Mouse (Mus musculus) limb, embryonic 12.5 days (tissue): ENCODE measurements around the gene Igf2bp2. TPM values are rescaled to one million over a fixed set of nuclear protein-coding genes. Genes with fewer than 3 reads are reported as not detected.

Experiments used
- ATAC-seq: fragments of 200-750 bp; cut with Nextera tagmentation; 2 replicates; pipeline ENCODE4 v1.8.0; 2017; ENCODE audit warnings: low read depth, moderate TSS enrichment; ENCODE audit not compliant: insufficient number of reproducible peaks, insufficient read depth, low FRiP score, low TSS enrichment
- H3K27ac ChIP-seq: fragments of 300-500 bp; sonication (generic); 2 replicates; pipeline ENCODE4 v1.5.1; 2016; ENCODE audit warnings: mild to moderate bottlenecking, moderate library complexity
- H3K27me3 ChIP-seq: fragments of 300-500 bp; sonication (generic); 2 replicates; pipeline ENCODE4 v1.6.1; 2016; ENCODE audit warnings: mild to moderate bottlenecking, moderate library complexity
- H3K36me3 ChIP-seq: fragments of 300-500 bp; sonication (generic); 2 replicates; pipeline ENCODE4 v1.6.1; 2016; ENCODE audit warnings: mild to moderate bottlenecking, moderate library complexity
- H3K4me1 ChIP-seq: fragments of 300-500 bp; sonication (generic); replicated peaks from 2 replicates; pipeline ENCODE4 v1.6.1; 2016
- H3K4me2 ChIP-seq: fragments of 300-500 bp; sonication (generic); 2 replicates; pipeline ENCODE4 v1.6.1; 2016; ENCODE audit warnings: mild to moderate bottlenecking, moderate library complexity
- H3K4me3 ChIP-seq: fragments of 300-500 bp; sonication (generic); replicated peaks from 2 replicates; pipeline ENCODE4 v1.5.1; 2016; ENCODE audit warnings: mild to moderate bottlenecking
- H3K9ac ChIP-seq: fragments of 300-500 bp; sonication (generic); replicated peaks from 2 replicates; pipeline ENCODE4 v1.6.1; 2016; ENCODE audit warnings: mild to moderate bottlenecking, moderate library complexity
- H3K9me3 ChIP-seq: fragments of 300-500 bp; sonication (generic); 2 replicates; pipeline ENCODE4 v1.6.1; 2016; ENCODE audit warnings: mild to moderate bottlenecking, moderate library complexity
- WGBS: fragments of 180-500 bp; shearing (Covaris S2); methylation state at CpG from one replicate; pipeline ENCODE4 v1.1.7; 2016; 5-methylcytosine and 5-hydroxymethylcytosine counted together
- polyA plus RNA-seq: library from polyadenylated mRNA; unstranded; fragments of >200 nt; fragmentation: Nextera tagmentation; extraction: Ambion mirVana; gene quantifications from 2 replicates; pipeline ENCODE4 v1.2.1, GENCODE M21; 2016

Gene Igf2bp2
- 144 and 157 TPM in 2 replicates for polyA plus RNA-seq

DNA sequence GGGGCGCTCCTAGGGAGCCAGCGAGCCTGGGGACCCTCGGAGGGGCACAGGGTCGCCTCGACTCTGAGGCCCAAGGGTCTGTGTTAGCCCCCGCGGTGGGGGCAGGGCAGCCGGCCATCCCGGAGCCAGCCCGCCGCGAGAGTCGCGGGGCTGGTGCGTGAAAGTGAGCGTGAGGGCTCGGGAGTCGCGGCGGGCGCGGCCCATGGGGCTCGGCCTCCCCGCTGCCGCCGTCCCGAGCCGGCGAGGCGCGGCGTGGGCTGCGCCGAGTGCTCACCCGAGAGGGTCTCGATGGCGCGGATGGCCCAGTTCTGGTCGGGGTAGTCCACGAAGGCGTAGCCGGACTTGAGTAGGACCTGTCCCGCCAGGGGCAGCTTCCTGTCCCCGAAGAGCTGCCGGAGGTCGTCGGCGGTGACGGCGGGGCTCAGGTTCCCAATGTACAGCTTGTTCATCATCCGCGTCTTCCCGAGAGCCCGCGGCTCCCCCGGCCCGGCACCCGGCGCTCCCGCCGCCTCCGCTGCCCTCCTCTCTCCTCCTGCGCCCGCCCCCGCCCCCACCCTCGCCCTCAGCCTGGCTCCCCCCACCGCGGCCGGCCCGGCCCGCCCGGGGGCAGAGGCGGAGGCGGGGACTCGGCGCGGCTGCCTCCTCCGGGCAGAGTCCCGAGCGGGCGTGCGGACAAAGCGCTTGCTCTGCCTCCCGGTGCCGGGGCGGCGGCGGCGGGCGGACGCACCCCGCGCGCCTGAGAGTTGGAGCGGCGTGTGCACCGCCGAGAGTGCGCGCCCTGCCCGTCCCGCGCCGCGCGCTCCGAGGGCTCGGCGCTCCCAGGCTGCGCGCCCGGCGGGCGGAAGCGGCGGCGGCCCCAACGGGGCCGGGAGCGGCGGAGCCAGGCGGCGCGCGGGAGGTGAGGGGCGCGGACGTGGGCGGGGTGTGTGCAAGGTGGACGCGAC, at the start of gene Igf2bp2:
Gene Igf2bp2, minus strand, starts transcription at position 788 of the 944 bp plus-strand sequence.
- H3K4me3 ChIP-seq, result peak within 1 kb of the TSS; percentile 97
- peak within 1 kb of the TSS; percentile 96 for H3K27ac ChIP-seq
- peak within 1 kb of the TSS; percentile 82 for H3K4me2 ChIP-seq
- peaks cover 1% of the 10 kb centered on the region; the same call in 1 of the 2 replicates for H3K36me3 ChIP-seq
- ATAC-seq, result peak; percentile 73
- H3K4me1 ChIP-seq, result peaks cover 22% of the 10 kb centered on the region
- no peaks in the 10 kb centered on the region for H3K27me3 ChIP-seq
- under 1% methylated on average over 115 of the region's 131 CpGs for WGBS
- peak within 1 kb of the TSS; percentile 98 for H3K9ac ChIP-seq
- H3K9me3 ChIP-seq, result no peaks in the 10 kb centered on the region

DNA sequence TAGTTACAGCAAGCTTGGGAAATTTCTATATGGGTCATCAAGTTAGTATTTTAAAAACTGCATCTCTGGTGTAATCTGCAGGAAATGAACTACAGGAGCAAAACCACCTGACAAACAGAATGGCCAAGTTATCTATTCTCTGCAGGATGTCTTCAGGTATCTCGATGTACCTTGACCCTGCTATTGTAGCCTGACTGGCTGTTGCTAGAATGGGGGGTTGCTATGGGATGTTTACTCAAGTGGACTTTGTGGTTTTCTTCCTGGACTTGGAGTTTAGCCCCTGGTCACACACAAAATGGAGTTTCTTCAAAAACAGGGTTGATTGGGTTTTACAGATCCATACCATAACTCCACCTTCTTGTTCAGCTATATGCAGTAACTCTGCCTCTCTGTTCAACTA, 40.4 kb upstream of the Igf2bp2 start:
- Histone ChIP-seq H3K27me3 (no peaks in the 10 kb centered on the region), H3K27ac (no peak overlapping the region), H3K4me1 (no peaks in the 10 kb centered on the region), H3K9me3 (no peaks in the 10 kb centered on the region), H3K9ac (no peak overlapping the region), H3K4me3 (no peak overlapping the region), H3K4me2 (no peak overlapping the region), H3K36me3 (no peaks in the 10 kb centered on the region)
- WGBS, result 93% methylated on average over 1 of the region's 1 CpGs
- no peak for ATAC-seq

DNA sequence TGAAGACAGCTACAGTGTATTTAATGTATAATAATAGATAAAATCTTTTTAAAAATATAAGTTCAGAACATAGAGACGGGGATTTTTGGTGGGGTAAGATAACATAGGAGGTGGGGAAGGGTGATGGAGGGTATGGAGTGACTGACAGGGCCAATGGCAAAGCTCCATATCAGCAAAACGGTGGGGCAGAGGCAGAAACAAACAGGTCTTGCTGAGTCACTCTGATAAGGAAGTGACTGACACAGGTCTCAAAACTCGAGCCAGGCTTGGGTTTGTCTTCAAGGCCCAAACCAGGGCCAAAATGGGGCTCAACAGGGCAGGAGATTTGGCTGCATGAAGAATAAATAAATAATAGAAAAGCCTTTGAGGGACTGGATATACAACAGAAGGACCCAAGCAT, 38.8 kb upstream of the Igf2bp2 start:
- H3K36me3 ChIP-seq, result no peaks in the 10 kb centered on the region
- no peaks in the 10 kb centered on the region for H3K27me3 ChIP-seq
- H3K9ac ChIP-seq, result no peak overlapping the region
- WGBS, result 70% methylated on average over 3 of the region's 3 CpGs
- no peak for ATAC-seq
- no peaks in the 10 kb centered on the region for H3K4me1 ChIP-seq
- H3K4me2 ChIP-seq, result no peak overlapping the region
- no peak overlapping the region for H3K27ac ChIP-seq
- H3K4me3 ChIP-seq, result no peak overlapping the region
- no peaks in the 10 kb centered on the region for H3K9me3 ChIP-seq

DNA sequence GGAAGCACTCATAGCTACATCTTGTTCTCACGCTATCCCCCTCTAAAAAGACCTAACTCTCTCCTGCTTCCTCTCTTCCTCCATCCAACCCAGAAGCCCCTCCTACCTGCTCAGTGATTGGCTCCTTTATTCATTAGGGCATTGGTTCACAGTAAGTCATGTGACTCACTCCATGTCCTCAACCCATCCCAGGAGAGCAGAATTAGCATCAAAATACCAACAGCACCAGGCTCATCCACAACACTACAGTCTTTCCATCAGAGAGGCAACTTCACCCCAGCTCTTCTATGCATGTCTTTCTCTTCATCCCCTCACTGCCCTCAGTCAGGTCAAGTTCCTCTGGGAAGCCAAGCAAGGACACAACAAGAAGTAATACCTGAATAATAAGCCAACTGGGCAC, 37.4 kb upstream of the Igf2bp2 start:
- ATAC-seq, result no peak
- no peak overlapping the region for H3K9ac ChIP-seq
- H3K27me3 ChIP-seq, result no peaks in the 10 kb centered on the region
- H3K9me3 ChIP-seq, result no peaks in the 10 kb centered on the region
- no peak overlapping the region for H3K27ac ChIP-seq
- no peak overlapping the region for H3K4me3 ChIP-seq
- H3K4me1 ChIP-seq, result no peaks in the 10 kb centered on the region
- H3K4me2 ChIP-seq, result no peak overlapping the region
- no peaks in the 10 kb centered on the region for H3K36me3 ChIP-seq
- 60% methylated on average over 1 of the region's 1 CpGs for WGBS

DNA sequence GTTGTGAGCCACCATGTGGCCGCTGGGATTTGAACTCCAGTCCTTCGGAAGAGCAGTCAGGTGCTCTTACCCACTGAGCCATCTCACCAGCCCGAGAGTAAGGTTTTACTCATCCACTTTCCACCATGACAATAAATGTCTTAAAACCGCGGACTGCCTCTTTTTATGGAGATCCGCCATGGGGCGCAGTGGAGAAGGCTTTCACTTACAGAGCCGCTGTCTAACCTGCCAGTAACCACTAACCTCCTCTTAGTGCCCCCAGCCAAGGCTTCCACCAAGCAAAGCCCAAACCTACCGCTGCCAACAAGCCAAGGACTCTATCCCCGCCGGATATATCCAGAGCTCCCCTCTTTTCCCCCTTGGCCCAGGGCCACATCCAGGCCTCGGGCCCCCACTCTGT, 24.3 kb upstream of the Igf2bp2 start:
- WGBS, result 78% methylated on average over 12 of the region's 12 CpGs
- no peak overlapping the region for H3K4me2 ChIP-seq
- no peak overlapping the region for H3K4me3 ChIP-seq
- no peaks in the 10 kb centered on the region for H3K9me3 ChIP-seq
- no peak overlapping the region for H3K9ac ChIP-seq
- no peak for ATAC-seq
- no peaks in the 10 kb centered on the region for H3K4me1 ChIP-seq
- H3K36me3 ChIP-seq, result no peaks in the 10 kb centered on the region
- H3K27ac ChIP-seq, result no peak overlapping the region
- H3K27me3 ChIP-seq, result no peaks in the 10 kb centered on the region

DNA sequence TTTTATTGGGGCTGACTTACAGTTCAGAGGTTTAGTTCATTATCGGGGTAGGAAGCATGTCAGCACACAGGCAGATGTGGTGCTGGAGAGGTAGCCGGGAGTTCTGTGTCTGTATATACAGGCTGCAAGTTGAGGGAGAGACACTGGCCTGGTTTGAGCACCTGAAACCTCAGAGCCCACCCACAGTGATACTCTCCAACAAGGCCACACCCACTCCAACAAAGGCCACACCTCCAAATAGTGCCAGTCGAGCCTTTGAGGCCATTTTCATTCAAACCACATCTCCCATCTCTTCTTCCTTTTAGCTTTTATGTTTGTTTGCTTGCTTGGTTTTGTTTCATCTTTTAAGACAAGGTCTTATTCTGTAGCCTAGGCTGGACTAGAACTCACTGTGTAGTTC, 22.3 kb upstream of the Igf2bp2 start:
- WGBS, result 74% methylated on average over 3 of the region's 3 CpGs
- Histone ChIP-seq H3K9ac (no peak overlapping the region), H3K36me3 (no peaks in the 10 kb centered on the region), H3K27me3 (no peaks in the 10 kb centered on the region), H3K4me1 (no peaks in the 10 kb centered on the region), H3K4me2 (no peak overlapping the region), H3K27ac (no peak overlapping the region), H3K4me3 (no peak overlapping the region), H3K9me3 (no peaks in the 10 kb centered on the region)
- ATAC-seq, result no peak

DNA sequence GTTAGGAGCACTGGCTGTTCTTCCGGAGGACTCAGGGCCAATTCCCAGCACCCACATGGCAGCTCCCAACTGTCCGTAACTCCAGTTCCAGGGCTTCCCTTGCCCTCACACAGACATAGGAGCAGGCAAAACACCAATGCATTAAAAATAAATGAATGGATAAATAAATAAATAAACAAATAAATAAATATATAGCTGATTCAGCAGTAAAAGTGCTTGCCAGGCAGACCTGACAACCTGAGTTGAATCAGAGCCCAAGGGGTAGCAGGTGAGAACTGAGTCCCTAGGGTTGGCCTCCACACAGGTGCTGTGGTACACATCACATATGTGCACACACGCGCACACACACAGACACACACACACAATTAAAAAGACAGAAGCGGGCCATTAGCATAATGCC, 21.0 kb upstream of the Igf2bp2 start:
- H3K9ac ChIP-seq, result no peak overlapping the region
- no peaks in the 10 kb centered on the region for H3K36me3 ChIP-seq
- H3K4me2 ChIP-seq, result no peak overlapping the region
- H3K27me3 ChIP-seq, result no peaks in the 10 kb centered on the region
- H3K27ac ChIP-seq, result no peak overlapping the region
- no peak for ATAC-seq
- H3K4me1 ChIP-seq, result no peaks in the 10 kb centered on the region
- no peak overlapping the region for H3K4me3 ChIP-seq
- no peaks in the 10 kb centered on the region for H3K9me3 ChIP-seq
- 94% methylated on average over 5 of the region's 5 CpGs for WGBS

DNA sequence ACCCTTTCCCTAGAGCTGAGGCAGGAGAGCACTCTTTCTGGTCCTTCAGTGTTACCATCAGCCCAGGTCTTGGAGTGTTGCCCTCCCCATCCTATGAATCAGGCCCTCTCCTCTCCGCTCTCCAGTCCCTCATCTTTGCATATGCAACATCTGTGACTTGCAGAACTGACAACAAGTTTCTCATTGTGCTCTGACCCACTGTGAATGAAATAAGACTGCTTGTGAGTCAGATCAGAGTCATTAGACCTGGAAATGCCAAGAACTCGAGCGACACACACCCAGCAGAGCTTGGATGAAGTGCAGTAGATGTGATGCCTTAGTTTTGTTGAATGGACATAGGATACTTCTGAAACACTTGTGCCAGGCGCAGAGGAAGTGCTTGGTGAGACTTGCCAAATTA, 19.2 kb upstream of the Igf2bp2 start:
- no peak overlapping the region for H3K4me2 ChIP-seq
- H3K4me1 ChIP-seq, result no peaks in the 10 kb centered on the region
- H3K27me3 ChIP-seq, result no peaks in the 10 kb centered on the region
- H3K27ac ChIP-seq, result no peak overlapping the region
- 84% methylated on average over 4 of the region's 4 CpGs for WGBS
- H3K36me3 ChIP-seq, result no peaks in the 10 kb centered on the region
- no peaks in the 10 kb centered on the region for H3K9me3 ChIP-seq
- no peak for ATAC-seq
- H3K9ac ChIP-seq, result no peak overlapping the region
- no peak overlapping the region for H3K4me3 ChIP-seq

DNA sequence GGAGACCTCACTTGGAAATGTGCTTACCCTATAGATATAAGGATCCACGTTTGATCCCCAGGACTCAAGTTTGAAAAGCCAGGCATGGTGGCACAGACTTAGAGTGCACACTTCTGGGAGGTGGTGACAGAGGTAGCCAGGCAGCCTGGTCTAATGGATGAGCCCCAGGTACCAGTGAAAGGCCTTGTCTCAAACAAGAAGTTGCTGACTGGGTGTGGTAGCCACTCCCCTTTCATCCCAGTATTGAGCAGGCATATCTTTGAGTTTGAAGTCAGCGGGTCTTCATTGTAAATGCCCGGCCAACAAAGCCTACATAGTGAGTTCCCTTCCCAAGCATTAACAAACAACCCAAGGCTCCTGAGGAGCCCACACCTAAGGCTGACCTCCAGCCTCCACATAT, 15.7 kb upstream of the Igf2bp2 start:
- Histone ChIP-seq H3K4me3 (no peak overlapping the region), H3K4me1 (no peaks in the 10 kb centered on the region), H3K27ac (no peak overlapping the region), H3K4me2 (no peak overlapping the region), H3K27me3 (no peaks in the 10 kb centered on the region), H3K36me3 (no peaks in the 10 kb centered on the region), H3K9ac (no peak overlapping the region), H3K9me3 (peaks cover 11% of the 10 kb centered on the region; the same call in 1 of the 2 replicates)
- no peak for ATAC-seq
- WGBS, result 70% methylated on average over 3 of the region's 3 CpGs

DNA sequence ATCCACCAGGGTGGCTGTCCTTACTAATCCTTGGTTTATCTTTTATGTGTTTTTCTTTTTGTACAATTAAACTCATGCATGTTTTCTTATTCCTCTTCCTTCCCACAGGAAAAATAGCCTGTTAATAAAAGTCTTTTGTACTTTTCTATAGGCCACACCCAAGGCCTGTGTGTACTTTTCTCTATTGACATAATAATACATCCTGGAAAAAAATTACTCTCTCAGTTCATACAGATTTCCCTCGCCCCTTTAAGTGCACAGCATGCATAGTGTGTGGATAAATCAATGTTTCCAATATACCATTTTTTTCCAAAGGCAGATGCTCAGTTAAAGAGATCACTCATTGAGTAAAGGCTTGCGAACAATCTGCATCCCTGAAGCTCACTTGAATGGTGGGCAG, 14.9 kb upstream of the Igf2bp2 start:
- ATAC-seq, result no peak
- Histone ChIP-seq H3K36me3 (no peaks in the 10 kb centered on the region), H3K4me1 (no peaks in the 10 kb centered on the region), H3K27ac (no peak overlapping the region), H3K9me3 (peaks cover 11% of the 10 kb centered on the region; the same call in 1 of the 2 replicates), H3K9ac (no peak overlapping the region), H3K4me3 (no peak overlapping the region), H3K27me3 (no peaks in the 10 kb centered on the region), H3K4me2 (no peak overlapping the region)
- WGBS, result 80% methylated on average over 2 of the region's 2 CpGs

DNA sequence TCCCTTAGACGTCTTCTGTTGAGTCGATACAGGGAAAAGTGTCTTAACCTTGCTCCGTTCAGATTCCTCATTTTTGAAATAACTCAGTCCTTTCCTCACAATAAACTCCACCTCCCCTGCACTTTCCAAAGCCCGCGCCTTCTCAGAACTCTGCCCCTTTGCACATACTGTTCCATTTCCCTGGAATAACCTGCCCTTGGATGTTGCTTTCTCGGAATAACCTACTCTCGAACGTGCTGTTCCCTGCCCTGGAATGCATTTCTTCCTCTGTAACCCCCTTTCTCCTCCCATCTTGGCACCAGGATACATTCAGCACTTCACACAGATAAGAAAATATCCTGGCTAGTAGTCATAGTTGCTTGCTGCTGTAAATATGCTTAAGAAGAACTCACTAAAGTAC, 5.6 kb upstream of the Igf2bp2 start:
- H3K4me1 ChIP-seq, result peaks cover 9% of the 10 kb centered on the region
- no peak overlapping the region for H3K9ac ChIP-seq
- no peak overlapping the region for H3K27ac ChIP-seq
- ATAC-seq, result no peak
- no peak overlapping the region for H3K4me3 ChIP-seq
- H3K27me3 ChIP-seq, result no peaks in the 10 kb centered on the region
- whole genome bisulfite sequencing, result 92% methylated on average over 8 of the region's 8 CpGs
- no peaks in the 10 kb centered on the region for H3K9me3 ChIP-seq
- peaks cover 9% of the 10 kb centered on the region for H3K36me3 ChIP-seq
- H3K4me2 ChIP-seq, result no peak overlapping the region

DNA sequence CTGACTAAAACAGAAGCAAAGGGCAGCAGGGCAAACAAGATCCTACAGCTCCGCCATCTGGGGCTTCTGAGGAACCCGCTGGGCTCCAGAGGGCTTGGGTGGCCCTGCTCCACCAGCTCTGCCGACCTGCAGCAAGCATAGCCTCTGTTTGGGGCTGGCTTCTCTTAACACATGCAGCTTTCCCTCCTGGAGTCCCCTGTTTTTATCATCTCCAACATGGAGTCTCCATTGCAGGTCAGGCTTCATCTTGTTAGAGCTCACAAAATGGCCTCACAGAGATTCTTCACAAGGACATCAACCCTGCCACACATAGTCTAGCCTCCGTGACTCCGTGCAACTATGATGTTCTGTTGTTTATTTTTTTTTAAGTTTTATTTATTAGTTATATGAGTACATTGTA, 2.5 kb upstream of the Igf2bp2 start:
- Histone ChIP-seq H3K9me3 (no peaks in the 10 kb centered on the region), H3K27me3 (no peaks in the 10 kb centered on the region), H3K4me1 (peaks cover 9% of the 10 kb centered on the region), H3K36me3 (peaks cover 9% of the 10 kb centered on the region), H3K27ac (no peak overlapping the region), H3K9ac (no peak overlapping the region), H3K4me3 (no peak overlapping the region), H3K4me2 (no peak overlapping the region)
- 83% methylated on average over 5 of the region's 5 CpGs for WGBS
- ATAC-seq, result no peak
